Mouse (Mus musculus) MEL (cell line): ENCODE data around the gene Camta1. TPM values are rescaled to one million over a fixed set of nuclear protein-coding genes. Genes with fewer than 3 reads are reported as not detected.

ENCODE experiments used
- DNase-seq: peaks from one replicate; pipeline ENCODE4 v3.0.0; 2011; ENCODE audit warnings: low read depth, low spot score
- H3K27ac ChIP-seq: 2 replicates; pipeline ENCODE4 v1.5.1; 2012; ENCODE audit warnings: low read depth, mild to moderate bottlenecking, control low read depth, low read length, moderate library complexity; ENCODE audit not compliant: control insufficient read depth
- H3K27me3 ChIP-seq, 2 experiments: fragments of 150-350 bp in 1 of 2; sonication (generic) in 1 of 2; 2 replicates each; pipeline ENCODE4 v1.6.1; 2012; ENCODE audit warnings: low read length in 2 of 2, mild to moderate bottlenecking in 2 of 2, improper control_type of control experiment in 1 of 2, moderate library complexity in 1 of 2; ENCODE audit not compliant: insufficient read depth in 2 of 2, control insufficient read depth in 1 of 2
- H3K36me3 ChIP-seq, 2 experiments: 2 replicates each; pipeline ENCODE4 v1.6.1; 2012 to 2014; ENCODE audit warnings: low read length in 2 of 2, improper control_type of control experiment in 1 of 2, inconsistent platforms in 1 of 2, mild to moderate bottlenecking in 1 of 2; ENCODE audit not compliant: insufficient read depth in 2 of 2, control insufficient read depth in 1 of 2
- H3K4me1 ChIP-seq, 2 experiments: fragments of 150-350 bp in 1 of 2; sonication (generic) in 1 of 2; 2 replicates each; pipeline ENCODE4 v1.6.1; 2012; ENCODE audit warnings: low read length in 2 of 2, improper control_type of control experiment in 1 of 2, mild to moderate bottlenecking in 1 of 2; ENCODE audit not compliant: insufficient read depth in 2 of 2, control insufficient read depth in 1 of 2
- H3K4me3 ChIP-seq, 2 experiments: fragments of 150-350 bp in 1 of 2; sonication (generic) in 1 of 2; 2 replicates each; pipeline ENCODE4 v1.5.1; 2012; ENCODE audit warnings: low read depth in 2 of 2, low read length in 2 of 2, mild to moderate bottlenecking in 2 of 2, moderate library complexity in 2 of 2, control low read depth in 1 of 2, improper control_type of control experiment in 1 of 2; ENCODE audit not compliant: control insufficient read depth in 1 of 2, insufficient read depth in 1 of 2
- H3K79me2 ChIP-seq: 2 replicates; pipeline ENCODE4 v1.6.1; 2012; ENCODE audit warnings: mild to moderate bottlenecking, low read length, moderate library complexity; ENCODE audit not compliant: control insufficient read depth, poor library complexity, insufficient read depth
- H3K9ac ChIP-seq: 2 replicates; pipeline ENCODE4 v1.6.1; 2012; ENCODE audit warnings: low read depth, mild to moderate bottlenecking, control low read depth, low read length, moderate library complexity; ENCODE audit not compliant: control insufficient read depth, poor library complexity, severe bottlenecking
- H3K9me3 ChIP-seq: fragments of 150-350 bp; sonication (generic); replicated peaks from 2 replicates; pipeline ENCODE4 v1.6.1; 2012; ENCODE audit warnings: mild to moderate bottlenecking, low read length, improper control_type of control experiment, moderate library complexity; ENCODE audit not compliant: insufficient read depth
- BHLHE40 ChIP-seq: IDR thresholded peaks from 2 replicates; pipeline ENCODE4 v1.6.1; 2012; ENCODE audit warnings: low read depth, mild to moderate bottlenecking, inconsistent platforms, low read length, improper control_type of control experiment, borderline replicate concordance
- CHD1 ChIP-seq: IDR thresholded peaks from 2 replicates; pipeline ENCODE4 v1.6.1; 2012; ENCODE audit warnings: low read depth, mild to moderate bottlenecking, inconsistent platforms, low read length, improper control_type of control experiment
- ELF1 ChIP-seq: IDR thresholded peaks from 2 replicates; pipeline ENCODE4 v1.6.1; 2014; ENCODE audit warnings: low read depth, mild to moderate bottlenecking, inconsistent platforms, low read length, improper control_type of control experiment, moderate library complexity
- EP300 ChIP-seq, 2 experiments: IDR thresholded peaks; 2 replicates each; pipeline ENCODE4 v1.6.1; 2011; ENCODE audit warnings: improper control_type of control experiment in 2 of 2, low read length in 2 of 2, low read depth in 1 of 2, mild to moderate bottlenecking in 1 of 2
- GATA1 ChIP-seq: IDR thresholded peaks from 2 replicates; pipeline ENCODE4 v1.6.1; 2011; ENCODE audit warnings: low read depth, low read length, improper control_type of control experiment
- HCFC1 ChIP-seq: IDR thresholded peaks from 2 replicates; pipeline ENCODE4 v1.6.1; 2012; ENCODE audit warnings: low read depth, mild to moderate bottlenecking, inconsistent platforms, low read length, improper control_type of control experiment, moderate library complexity
- KAT2A ChIP-seq: conservative IDR thresholded peaks from 2 replicates; pipeline ENCODE4 v1.6.1; 2012; ENCODE audit warnings: low read depth, low read length, improper control_type of control experiment, inconsistent platforms
- MAZ ChIP-seq: IDR thresholded peaks from 2 replicates; pipeline ENCODE4 v1.6.1; 2012; ENCODE audit warnings: low read depth, mild to moderate bottlenecking, inconsistent platforms, low read length, improper control_type of control experiment
- MEF2A ChIP-seq: IDR thresholded peaks from 2 replicates; pipeline ENCODE4 v1.6.1; 2014; ENCODE audit warnings: low read depth, mild to moderate bottlenecking, inconsistent platforms, low read length, improper control_type of control experiment; ENCODE audit not compliant: poor library complexity, insufficient replicate concordance, severe bottlenecking; ENCODE audit errors: extremely low read depth
- MYB ChIP-seq: IDR thresholded peaks from 2 replicates; pipeline ENCODE4 v1.6.1; 2011; ENCODE audit warnings: mild to moderate bottlenecking, low read depth, low read length, improper control_type of control experiment
- MYC ChIP-seq: IDR thresholded peaks from 2 replicates; pipeline ENCODE4 v1.6.1; 2011; ENCODE audit warnings: low read depth, mild to moderate bottlenecking, low read length, improper control_type of control experiment, moderate library complexity
- NELFE ChIP-seq: IDR thresholded peaks from 2 replicates; pipeline ENCODE4 v1.6.1; 2011; ENCODE audit warnings: low read depth, low read length, improper control_type of control experiment
- NRF1 ChIP-seq: IDR thresholded peaks from 2 replicates; pipeline ENCODE4 v1.6.1; 2014; ENCODE audit warnings: low read depth, mild to moderate bottlenecking, inconsistent platforms, low read length, improper control_type of control experiment, moderate library complexity; ENCODE audit not compliant: poor library complexity, insufficient read depth, severe bottlenecking
- POLR2AphosphoS5 ChIP-seq: IDR thresholded peaks from 2 replicates; pipeline ENCODE4 v1.6.1; 2012; ENCODE audit warnings: low read depth, borderline replicate concordance, mild to moderate bottlenecking, inconsistent platforms, low read length, moderate library complexity, mixed read lengths
- RCOR1 ChIP-seq: IDR thresholded peaks from 2 replicates; pipeline ENCODE4 v1.6.1; 2012; ENCODE audit warnings: low read depth, mild to moderate bottlenecking, inconsistent platforms, low read length, improper control_type of control experiment
- TAL1 ChIP-seq: IDR thresholded peaks from 2 replicates; pipeline ENCODE4 v1.6.1; 2012; ENCODE audit warnings: mild to moderate bottlenecking, inconsistent platforms, low read length, moderate library complexity, mixed read lengths
- TBP ChIP-seq: IDR thresholded peaks from 2 replicates; pipeline ENCODE4 v1.8.0; 2011; ENCODE audit warnings: low read depth, low read length, improper control_type of control experiment
- USF2 ChIP-seq, 2 experiments: IDR thresholded peaks; 2 replicates each; pipeline ENCODE4 v1.6.1; 2011 to 2012; ENCODE audit warnings: improper control_type of control experiment in 2 of 2, low read length in 2 of 2, borderline replicate concordance in 1 of 2, inconsistent platforms in 1 of 2, low read depth in 1 of 2, mild to moderate bottlenecking in 1 of 2; ENCODE audit not compliant: insufficient read depth in 1 of 2
- ZC3H11A ChIP-seq: IDR thresholded peaks from 2 replicates; pipeline ENCODE4 v1.6.1; 2012; ENCODE audit warnings: low read depth, mild to moderate bottlenecking, inconsistent platforms, low read length, improper control_type of control experiment
- ZNF384 ChIP-seq: IDR thresholded peaks from 2 replicates; pipeline ENCODE4 v1.6.1; 2012; ENCODE audit warnings: low read depth, mild to moderate bottlenecking, inconsistent platforms, low read length, improper control_type of control experiment
- polyA plus RNA-seq, 2 experiments: library from polyadenylated mRNA; stranded (reverse) in 1 of 2; unstranded in 1 of 2; fragments of >175 nt in 1 of 2; fragments of >200 nt in 1 of 2; gene quantifications; 2 replicates each; pipeline versions ENCODE4 v1.2.1 to v1.2.4; 2012; ENCODE audit warnings: low replicate concordance in 2 of 2, low read depth in 1 of 2; ENCODE audit not compliant: insufficient read length in 2 of 2, insufficient read depth in 1 of 2, missing spikeins in 1 of 2
- total RNA-seq: library from RNA; depleted of rRNA; stranded (reverse); fragments of 300-350 nt; gene quantifications from 2 replicates; pipeline ENCODE4 v1.2.3, GENCODE M21; 2012

Gene Camta1
- total and polyA plus RNA-seq, 3 experiments, result 28.2 to 87.5 TPM; not detected in 1

GRCm38 (mm10) chr4:151376234-151376633 is 485.4 kb downstream of the Camta1 start:
- Histone ChIP-seq H3K9ac (no peak overlapping the region), H3K27me3 (no peaks in the 10 kb centered on the region), H3K9me3 (no peaks in the 10 kb centered on the region), H3K36me3 (no peaks in the 10 kb centered on the region), H3K79me2 (no peaks in the 10 kb centered on the region), H3K4me1 (no peaks in the 10 kb centered on the region), H3K27ac (no peak overlapping the region), H3K4me3 (no peak overlapping the region)
- DNase-seq, result no peak
- TF ChIP-seq MEF2A, result no peak
- no peak for TF ChIP-seq NRF1
- no peak for TF ChIP-seq ZC3H11A
- no peak for TF ChIP-seq BHLHE40
- no peak for TF ChIP-seq MYC
- no peak for TF ChIP-seq GATA1
- no peak for TF ChIP-seq TAL1

- Histone ChIP-seq H3K9me3 (no peaks in the 10 kb centered on the region), H3K4me1 (no peaks in the 10 kb centered on the region), H3K27ac (no peak overlapping the region), H3K36me3 (no peaks in the 10 kb centered on the region), H3K27me3 (no peaks in the 10 kb centered on the region), H3K79me2 (no peaks in the 10 kb centered on the region), H3K9ac (no peak overlapping the region), H3K4me3 (no peak overlapping the region)
- DNase-seq, result no peak
- no peak for TF ChIP-seq TBP
- TF ChIP-seq RCOR1, result no peak
- TF ChIP-seq EP300 (IDR thresholded peaks at IDR 0.05; ENCODE audit: low read depth in 1 of 2, low read length in 2 of 2), result no peak
- no peak for TF ChIP-seq NELFE
- no peak for TF ChIP-seq POLR2AphosphoS5
- no peak for TF ChIP-seq CHD1
- no peak for TF ChIP-seq ZNF384
- no peak for TF ChIP-seq ELF1
- no peak for TF ChIP-seq MYB
- TF ChIP-seq MAZ, result no peak
- TF ChIP-seq MEF2A, result no peak
- TF ChIP-seq HCFC1, result no peak
- TF ChIP-seq USF2 (IDR thresholded peaks at IDR 0.05; ENCODE audit: borderline replicate concordance in 1 of 2, insufficient read depth in 1 of 2, low read depth in 1 of 2, low read length in 2 of 2), result no peak
- no peak for TF ChIP-seq KAT2A
Measured at GRCm38 (mm10) chr4:151372855-151373566, 488.7 kb downstream of the Camta1 start.
